Mouse (Mus musculus): ENCODE measurements at regions not wholly inside any gene's neighbourhood (a gene's known extent, or its start where the extent isn't known, plus 50 kb on each side); places are given as distances from the start of the nearest gene placed in this dataset.
"Not testable (repeated sequence)": the region's sequence is repeated elsewhere in the genome, so short reads cannot be mapped to it uniquely, and the experiment has no call there.

DNA sequence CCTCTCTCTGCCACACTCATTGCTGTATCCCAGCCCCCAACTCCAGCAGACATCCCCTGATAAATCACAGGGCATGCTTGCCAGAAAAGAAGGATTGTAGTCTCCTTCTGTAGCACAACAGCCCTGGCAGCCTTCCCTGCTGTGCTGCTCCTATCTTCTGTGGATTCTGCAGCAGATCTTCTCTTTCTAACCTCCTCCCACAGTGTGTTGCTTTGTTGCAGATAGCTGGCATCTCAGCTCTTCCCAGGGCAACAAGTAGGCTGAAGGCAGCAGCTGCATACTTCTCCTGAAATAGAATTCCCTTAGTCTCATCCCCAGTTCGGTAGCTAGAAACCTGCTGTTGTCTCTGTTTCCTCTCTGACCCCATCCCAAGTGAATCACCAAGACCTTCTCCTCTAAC lies 77.7 kb downstream of the Amer1 start:
- H3K4me3 ChIP-seq, result no peak overlapping the region
- TF ChIP-seq CTCF (IDR thresholded peaks at IDR 0.05), result no peak
- H3K27ac ChIP-seq, result no peak overlapping the region
- DNase-seq (ENCODE audit: extremely low spot score in 1 of 2, low spot score in 2 of 2), result peak in 1 of 2 experiments; percentile 7
- intact Hi-C loops (cut with DNase I), result no loop called here

DNA sequence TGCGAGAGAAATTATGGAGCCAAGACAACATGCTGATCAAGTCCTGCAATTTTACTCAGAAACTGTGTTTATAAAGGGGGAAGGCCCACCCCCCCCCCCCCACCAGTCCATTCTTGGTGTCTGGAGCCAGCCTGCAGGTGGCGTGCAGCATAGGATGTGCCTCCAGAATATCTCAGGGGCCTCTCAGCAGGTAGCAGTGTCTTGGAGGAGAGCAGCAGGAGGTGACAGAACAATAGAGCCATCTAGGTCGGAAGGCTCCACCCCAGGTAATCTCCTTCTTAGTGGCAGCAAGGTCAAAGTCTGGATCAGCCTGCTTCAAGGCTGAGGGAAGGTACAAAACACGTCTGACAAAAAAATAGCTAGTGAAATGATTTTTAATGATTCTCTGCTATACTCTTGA lies 79.3 kb downstream of the Amer1 start:
- DNase-seq (ENCODE audit: extremely low spot score in 1 of 2, low spot score in 2 of 2); H3K4me3 ChIP-seq; H3K27ac ChIP-seq; intact Hi-C loops (cut with DNase I): not testable (repeated sequence)

- intact Hi-C loops (cut with DNase I), result loop anchor here (10.0 kb wide), 1 partner anchor 334 kb away; the partner anchor contains the start of gene Spin4
- TF ChIP-seq CTCF (IDR thresholded peaks at IDR 0.05), result peak; percentile 76
- no peak overlapping the region for H3K4me3 ChIP-seq
Measured at GRCm38 (mm10) chrX:95359053-95359452, 85.6 kb downstream of the Amer1 start.

More at GRCm38 (mm10) chrX:95359053-95359452, 85.6 kb downstream of the Amer1 start:
- peak; percentile 8 to 28 for DNase-seq (ENCODE audit: extremely low spot score in 1 of 2, low spot score in 2 of 2)
- no peak overlapping the region for H3K27ac ChIP-seq

All from left cerebral cortex, adult 2 months (tissue).